Mouse (Mus musculus) yolk sac, embryonic 10.5 days (tissue): ENCODE data around the gene Rab5b.
"Not testable (repeated sequence)": the region's sequence is repeated elsewhere in the genome, so short reads cannot be mapped to it uniquely, and the experiment has no call there.

ENCODE experiments used
- DNase-seq: peaks from one replicate; pipeline ENCODE4 v3.0.0-alpha.2; 2017; ENCODE audit warnings: low spot score

The Rab5b gene

GRCm38 (mm10) chr10:128695992-128696807, at the start of gene Rab5b:
Gene Rab5b, minus strand, starts transcription at chr10:128696264.
- peak; percentile 99 for DNase-seq

- DNase-seq = no peak
Measured at GRCm38 (mm10) chr10:128744680-128745601, 48.9 kb upstream of the Rab5b start, which contains the start of gene Dgka. Gene Dgka, minus strand, starts transcription at chr10:128744855.

DNA sequence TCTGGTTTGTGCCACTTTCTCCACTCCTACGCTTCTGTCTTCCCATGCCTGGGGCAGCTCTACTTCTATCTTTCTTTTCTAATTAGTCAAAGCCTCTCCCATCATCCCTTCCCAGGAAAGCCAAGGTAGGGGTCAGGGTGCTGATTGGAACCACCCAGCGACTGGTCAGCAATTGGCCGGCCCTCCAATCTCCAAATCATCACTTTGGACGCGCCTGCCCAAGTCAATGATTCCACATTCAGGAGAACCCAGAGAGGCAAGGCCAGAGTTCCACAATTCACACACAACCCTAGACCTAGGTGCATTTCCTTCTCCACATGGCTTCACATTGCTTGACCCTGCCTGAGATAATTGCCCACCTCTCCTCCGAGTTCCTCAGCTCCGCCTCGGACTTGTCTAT, 48.1 kb upstream of the Rab5b start:
- no peak for DNase-seq

DNA sequence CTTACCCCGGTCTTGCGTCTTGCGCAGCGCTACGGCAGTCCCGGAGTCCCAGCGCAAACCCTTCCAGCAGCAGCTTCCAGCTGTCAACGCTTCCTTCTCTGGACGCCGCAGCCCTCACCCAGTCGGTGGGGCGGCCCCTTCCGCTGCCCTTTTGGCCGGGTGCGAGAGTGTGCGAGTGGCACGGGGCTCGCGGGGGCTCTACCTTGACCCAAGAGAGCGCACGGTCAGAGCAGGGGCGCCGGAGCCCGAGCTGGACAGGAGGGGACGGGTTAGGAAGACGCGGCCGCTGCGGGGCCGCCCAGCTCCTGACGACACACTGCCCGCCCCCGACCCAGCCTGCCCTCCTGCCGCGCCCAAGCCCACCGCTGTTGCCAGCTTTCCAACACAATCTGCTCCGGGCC, 47.7 kb upstream of the Rab5b start:
- peak; percentile 73 for DNase-seq

DNA sequence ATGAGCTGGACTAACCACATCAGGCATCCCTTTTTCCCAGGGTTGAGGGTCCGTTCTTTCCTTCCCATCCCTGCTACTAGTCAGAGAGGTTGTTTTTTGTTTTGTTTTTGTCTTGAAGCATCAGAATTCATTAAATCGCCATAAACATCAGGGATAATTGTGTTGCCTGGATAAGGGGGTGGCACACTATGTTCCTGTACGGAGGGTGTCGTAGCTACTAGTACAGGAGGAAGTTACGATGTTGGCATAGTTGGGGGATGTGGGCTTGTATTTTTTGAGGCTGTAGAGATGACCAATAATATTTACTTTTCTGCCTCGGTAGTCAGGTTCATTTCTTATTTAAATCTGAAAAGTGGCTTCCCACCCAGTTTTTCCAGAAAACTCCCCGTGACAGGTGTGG, 47.2 kb upstream of the Rab5b start:
- no peak for DNase-seq

DNA sequence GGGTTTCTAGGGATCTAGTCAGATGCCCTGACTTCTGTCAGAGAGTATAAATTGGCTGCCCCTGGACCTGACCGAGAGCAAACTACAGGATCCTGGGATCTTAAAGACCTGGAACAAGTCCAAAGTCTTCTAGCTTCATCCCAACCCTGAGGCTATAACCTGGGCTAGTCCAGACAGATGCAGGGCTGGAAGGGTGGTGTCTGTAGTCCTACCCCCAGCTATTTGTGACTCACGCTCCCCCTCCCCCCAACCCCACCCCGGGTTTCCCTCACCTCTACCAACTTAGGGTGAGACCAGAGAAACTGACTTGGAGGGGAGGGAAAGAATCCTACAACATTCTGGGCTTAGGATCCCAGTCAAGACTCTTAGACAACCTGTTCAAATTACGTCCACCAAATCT, 46.6 kb upstream of the Rab5b start:
- DNase-seq = no peak

DNA sequence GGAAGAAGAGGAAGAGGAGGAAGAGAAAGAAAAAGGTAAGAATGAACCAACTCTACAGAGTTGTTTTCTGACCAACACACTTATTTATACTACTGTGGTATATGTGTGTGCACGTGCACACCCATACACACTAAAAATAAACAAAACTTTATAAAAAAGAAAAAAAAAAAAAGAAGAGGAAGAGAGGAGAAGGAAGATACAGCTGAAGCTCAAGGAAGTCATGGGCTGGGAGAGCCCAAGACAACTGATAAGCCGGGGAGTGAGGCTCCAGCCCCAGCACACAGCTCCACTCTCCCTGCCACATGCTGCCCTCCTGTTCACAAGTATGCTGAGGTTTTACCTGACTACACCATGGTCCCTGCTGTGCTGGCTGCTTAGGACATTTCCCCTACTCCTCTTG, 44.2 kb upstream of the Rab5b start:
- DNase-seq = no peak

GRCm38 (mm10) chr10:128737435-128737834, 41.4 kb upstream of the Rab5b start:
- DNase-seq = peak; percentile 29

GRCm38 (mm10) chr10:128731992-128732391, 35.9 kb upstream of the Rab5b start:
- no peak for DNase-seq

DNA sequence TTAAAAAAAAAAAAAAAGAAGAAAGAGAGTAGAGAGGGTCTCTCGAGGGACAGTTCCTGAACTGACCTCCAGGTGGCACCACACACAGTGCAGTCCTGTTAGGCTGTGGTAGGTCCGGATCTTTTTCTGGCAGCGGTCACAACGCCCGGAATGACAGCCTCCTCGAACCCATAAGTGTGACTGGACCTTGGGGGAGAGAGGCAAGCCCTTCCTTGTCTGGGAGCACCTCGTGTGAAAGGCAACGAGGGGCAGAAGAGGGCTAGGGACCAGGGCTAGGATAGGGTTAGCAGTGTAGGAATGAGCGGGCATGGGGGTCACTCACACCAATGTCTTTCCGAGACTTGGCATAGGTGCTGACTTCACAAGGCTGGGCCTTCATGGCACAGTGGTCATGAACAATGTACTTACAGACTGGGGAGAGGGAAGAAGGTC, 35.0 kb upstream of the Rab5b start:
- DNase-seq = peak; percentile 35

- DNase-seq = no peak
Measured at GRCm38 (mm10) chr10:128728059-128728458, 32.0 kb upstream of the Rab5b start.

DNA sequence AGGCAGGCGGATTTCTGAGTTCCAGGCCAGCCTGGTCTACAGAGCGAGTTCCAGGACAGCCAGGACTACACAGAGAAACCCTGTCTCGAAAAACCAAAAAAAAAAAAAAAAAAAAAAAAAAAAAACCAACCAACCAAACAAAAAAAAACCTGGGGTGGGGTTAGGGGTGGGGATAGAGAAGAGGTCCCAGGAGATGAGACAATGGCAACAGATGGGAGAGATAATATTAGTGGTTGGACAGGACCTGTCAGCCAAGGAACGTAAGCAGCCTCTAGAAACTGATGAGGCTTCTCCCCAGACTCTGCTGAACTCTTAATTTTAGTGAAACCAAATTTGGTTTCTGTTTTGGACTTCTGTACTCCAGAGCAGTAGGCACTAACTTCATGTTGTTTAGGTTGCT, 29.4 kb upstream of the Rab5b start:
- DNase-seq = not testable (repeated sequence)

- DNase-seq = no peak
Measured at GRCm38 (mm10) chr10:128715559-128716537, 19.8 kb upstream of the Rab5b start.

DNA sequence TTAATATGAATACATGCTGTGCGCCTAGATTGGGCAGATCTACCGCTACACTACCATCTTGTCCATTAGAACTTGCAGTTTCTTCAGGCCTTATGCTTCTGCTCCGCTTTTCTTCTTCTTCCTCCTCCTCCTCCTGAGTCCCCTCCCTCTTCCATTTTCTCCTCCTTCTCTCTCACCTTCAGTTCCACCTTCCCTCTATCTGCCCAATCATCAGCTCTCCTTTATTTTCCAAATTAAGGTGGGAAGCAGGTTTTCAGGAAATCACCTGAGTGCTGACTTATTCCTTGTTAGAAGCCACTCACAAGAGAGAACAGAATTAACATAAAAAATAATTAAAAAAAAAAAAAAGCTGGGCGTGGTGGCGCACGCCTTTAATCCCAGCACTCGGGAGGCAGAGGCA, 15.3 kb upstream of the Rab5b start:
- not testable (repeated sequence) for DNase-seq

GRCm38 (mm10) chr10:128705317-128705693, 9.2 kb upstream of the Rab5b start:
- no peak for DNase-seq

DNA sequence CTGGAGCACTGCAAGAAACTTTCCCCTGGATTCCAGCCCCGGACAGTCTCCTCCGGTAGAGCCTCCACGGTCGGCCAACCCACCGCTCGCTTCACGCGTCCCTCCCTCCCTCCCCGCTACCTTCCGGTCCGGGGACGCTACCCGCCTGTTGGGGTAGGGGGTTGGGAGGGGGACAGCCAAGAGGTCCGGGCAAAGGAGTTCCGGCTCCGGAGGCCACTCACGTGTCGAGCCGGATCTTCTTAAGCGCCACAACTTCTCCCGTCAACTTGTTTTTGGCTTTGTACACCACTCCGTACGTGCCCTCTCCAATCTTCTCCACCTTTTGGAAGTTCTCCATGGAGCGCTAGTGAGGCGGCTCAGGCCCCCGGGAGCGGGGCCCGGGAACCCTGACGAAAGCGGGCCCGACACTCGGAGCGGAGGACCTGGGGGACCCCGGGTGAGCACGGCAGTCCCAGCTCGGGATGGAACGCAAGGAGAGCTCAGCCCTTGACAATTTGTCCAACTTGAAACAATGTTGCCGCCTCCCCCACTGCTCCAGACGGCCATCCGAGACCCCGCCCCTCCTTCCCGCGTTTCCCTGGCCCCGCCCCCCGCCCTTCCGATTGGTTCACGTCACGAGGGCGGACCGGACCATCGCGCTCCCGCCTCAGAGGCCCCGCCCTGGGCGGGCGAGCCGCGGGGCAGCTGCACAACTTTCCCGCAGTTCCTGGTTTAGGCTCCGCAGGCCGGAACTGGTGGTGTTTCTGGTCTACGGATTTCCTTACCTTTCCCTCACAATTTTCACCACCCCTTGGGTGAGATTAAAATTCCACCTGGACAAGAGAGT, 8.6 kb upstream of the Rab5b start, which contains the start of gene Cdk2:
Cdk2 (minus strand) TSS at position 541 of the 826 bp plus-strand sequence.
- peak; percentile 95 for DNase-seq

DNA sequence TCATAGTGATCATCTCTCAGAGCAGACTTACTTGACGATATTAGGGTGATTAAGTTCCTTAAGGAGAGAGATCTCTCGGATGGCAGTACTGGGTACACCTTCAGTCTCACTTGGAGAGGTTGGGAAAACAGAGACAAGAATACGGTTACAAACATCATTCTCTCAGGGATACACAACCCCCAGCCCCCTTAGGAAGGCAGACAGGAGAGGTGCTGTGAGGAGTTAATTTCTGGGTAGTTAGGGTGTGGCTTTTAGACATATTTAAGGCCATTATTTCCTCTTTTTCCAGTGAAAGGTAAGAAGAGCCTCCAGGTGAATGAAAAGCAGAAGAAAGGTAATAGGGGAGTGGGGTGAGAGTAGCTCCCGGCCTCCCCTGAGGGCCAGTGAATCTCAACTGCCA, 7.8 kb upstream of the Rab5b start, which contains the start of gene Pmel:
Pmel (plus strand) TSS at position 301 of the 400 bp plus-strand sequence.
- no peak for DNase-seq

DNA sequence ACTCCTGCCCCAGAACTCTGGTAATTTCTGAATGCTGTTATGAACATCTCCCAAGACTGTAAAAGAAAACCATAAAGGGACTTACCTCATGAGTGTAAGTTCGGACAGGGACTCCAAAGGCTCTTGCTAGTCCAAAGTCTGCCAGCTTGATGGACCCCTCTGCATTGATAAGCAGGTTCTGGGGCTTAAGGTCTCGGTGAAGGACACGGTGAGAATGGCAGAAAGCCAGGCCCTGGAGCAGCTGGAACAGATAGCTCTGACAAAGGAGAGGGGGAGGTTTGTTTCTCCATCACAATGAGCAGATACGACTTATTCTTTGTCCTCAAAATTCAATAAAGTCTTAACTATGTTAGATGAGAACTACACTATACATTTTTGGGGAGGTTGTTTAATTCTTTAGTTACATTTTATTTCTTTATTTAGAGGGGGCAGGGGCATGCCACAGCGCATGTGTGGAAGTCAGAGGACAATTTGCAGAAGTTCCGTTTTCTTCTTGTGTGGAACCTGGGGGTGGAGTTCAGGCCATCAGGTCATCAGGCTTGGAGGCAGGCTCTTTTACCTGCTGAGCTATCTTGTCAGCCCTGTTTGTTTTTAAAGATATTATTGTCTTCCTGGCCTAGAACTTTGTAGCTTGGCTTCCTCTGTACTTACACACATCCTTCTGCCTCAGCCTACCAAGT, 6.4 kb upstream of the Rab5b start:
- DNase-seq = peak; percentile 31

DNA sequence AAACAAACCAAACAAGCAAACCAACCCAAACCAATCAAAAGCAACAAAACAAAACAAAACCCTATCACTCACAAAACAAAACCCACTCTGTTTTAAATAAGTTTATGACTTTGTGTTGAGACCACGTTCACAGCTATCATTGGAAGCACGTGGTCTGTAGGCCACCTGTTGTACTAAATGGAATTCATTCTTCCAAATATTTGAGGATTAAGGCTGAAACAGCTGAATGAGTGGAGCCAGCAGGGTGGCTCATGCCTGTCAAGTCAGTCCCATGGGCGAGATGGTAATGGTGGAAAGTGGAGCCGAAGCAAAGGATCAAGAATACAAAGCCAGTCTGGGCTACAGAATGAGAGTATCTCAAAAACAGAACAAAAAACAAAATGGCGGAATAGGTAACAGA, 4.6 kb upstream of the Rab5b start:
- DNase-seq = no peak

- DNase-seq = no peak
Measured at GRCm38 (mm10) chr10:128699611-128700010, 3.5 kb upstream of the Rab5b start.
